Mouse (Mus musculus) layer of hippocampus, adult 2 months (tissue): Measurements from ENCODE around the gene Slc30a2. TPM values are rescaled to one million over a fixed set of nuclear protein-coding genes. Genes with fewer than 3 reads are reported as not detected.
A peak's percentile ranks its signal among the peaks of the same experiment; 100 is the strongest.
"Not testable (repeated sequence)": the region's sequence is repeated elsewhere in the genome, so short reads cannot be mapped to it uniquely, and the experiment has no call there.

Experiments used
- DNase-seq, 2 experiments: peaks; one replicate each; pipeline ENCODE4 v3.0.0; 2022; ENCODE audit warnings: low spot score in 2 of 2
- H3K27ac ChIP-seq: fragments of 200-600 bp; 2 replicates; pipeline ENCODE4 v1.8.1; 2022
- H3K4me3 ChIP-seq: fragments of 200-600 bp; 2 replicates; pipeline ENCODE4 v1.8.1; 2022; ENCODE audit warnings: mild to moderate bottlenecking
- CTCF ChIP-seq: fragments of 200-600 bp; conservative IDR thresholded peaks from 2 replicates; pipeline ENCODE4 v1.8.1; 2022; ENCODE audit warnings: antibody characterized with exemption, mild to moderate bottlenecking, moderate library complexity
- total RNA-seq, 2 experiments: library from RNA; stranded (reverse); gene quantifications; 2 replicates each; pipeline ENCODE4 v1.2.3; 2021

Gene Slc30a2
- total RNA-seq, 2 experiments from 2014 or later = not detected

- DNase-seq = no peak
- Histone ChIP-seq H3K27ac (no peak overlapping the region), H3K4me3 (no peak overlapping the region)
- no peak for TF ChIP-seq CTCF
Measured at GRCm38 (mm10) chr4:134374306-134374705, 31.3 kb downstream of the Slc30a2 start.

- Histone ChIP-seq H3K4me3 (no peak overlapping the region), H3K27ac (no peak overlapping the region)
- DNase-seq = no peak
- no peak for TF ChIP-seq CTCF
Measured at GRCm38 (mm10) chr4:134378089-134378615, 35.2 kb downstream of the Slc30a2 start.

- no peak for TF ChIP-seq CTCF
- no peak for DNase-seq
- Histone ChIP-seq H3K4me3 (no peak overlapping the region), H3K27ac (no peak overlapping the region)
Measured at GRCm38 (mm10) chr4:134379510-134379909, 36.5 kb downstream of the Slc30a2 start.

- not testable (repeated sequence) for DNase-seq, H3K27ac ChIP-seq, H3K4me3 ChIP-seq
Measured at GRCm38 (mm10) chr4:134383750-134384149, 40.8 kb downstream of the Slc30a2 start, which contains the start of gene Extl1. Gene Extl1 (minus strand): TSS chr4:134383850.

GRCm38 (mm10) chr4:134387268-134387667 is 44.3 kb downstream of the Slc30a2 start:
- TF ChIP-seq CTCF = peak; percentile 54

GRCm38 (mm10) chr4:134388397-134388796 is 45.4 kb downstream of the Slc30a2 start:
- Histone ChIP-seq H3K4me3 (no peak overlapping the region), H3K27ac (no peak overlapping the region)
- DNase-seq = peak in 1 of 2 experiments; percentile 62
- peak; percentile 88 for TF ChIP-seq CTCF

More at GRCm38 (mm10) chr4:134387268-134387667, 44.3 kb downstream of the Slc30a2 start:
- no peak for DNase-seq
- no peak overlapping the region for H3K27ac ChIP-seq
- H3K4me3 ChIP-seq = no peak overlapping the region

- DNase-seq = no peak
Measured at GRCm38 (mm10) chr4:134391636-134392035, 48.7 kb downstream of the Slc30a2 start.

GRCm38 (mm10) chr4:134392595-134392994 is 49.6 kb downstream of the Slc30a2 start:
- Histone ChIP-seq H3K4me3 (no peak overlapping the region), H3K27ac (no peak overlapping the region)
- no peak for TF ChIP-seq CTCF
- no peak for DNase-seq

More at GRCm38 (mm10) chr4:134391636-134392035, 48.7 kb downstream of the Slc30a2 start:
- Histone ChIP-seq H3K4me3 (no peak overlapping the region), H3K27ac (no peak overlapping the region)
- no peak for TF ChIP-seq CTCF

- TF ChIP-seq CTCF = peak; percentile 57
- no peak overlapping the region; the same call in 1 of the 2 replicates for H3K27ac ChIP-seq
- no peak overlapping the region for H3K4me3 ChIP-seq
- DNase-seq = no peak
Measured at GRCm38 (mm10) chr4:134393026-134393425, 50.0 kb downstream of the Slc30a2 start.

- Histone ChIP-seq H3K27ac (peak overlapping the region; percentile 86; the same call in 1 of the 2 replicates), H3K4me3 (no peak overlapping the region)
- no peak for TF ChIP-seq CTCF
- no peak for DNase-seq
Measured at GRCm38 (mm10) chr4:134395142-134395541, 52.2 kb downstream of the Slc30a2 start.

GRCm38 (mm10) chr4:134395977-134396825 is 53.2 kb downstream of the Slc30a2 start, which contains the start of gene Pafah2:
Gene Pafah2 (plus strand): TSS chr4:134396320.
- H3K27ac ChIP-seq = peak within 1 kb of the TSS; percentile 90
- peak within 1 kb of the TSS; percentile 71 for H3K4me3 ChIP-seq
- peak; percentile 96 for TF ChIP-seq CTCF
- DNase-seq = peak; percentile 96 to 98

- peak overlapping the region; percentile 90 for H3K27ac ChIP-seq
- peak; percentile 54 to 59 for DNase-seq
- TF ChIP-seq CTCF = peak; percentile 42
- peak overlapping the region; percentile 27 for H3K4me3 ChIP-seq
Measured at GRCm38 (mm10) chr4:134397121-134397520, 54.1 kb downstream of the Slc30a2 start.

GRCm38 (mm10) chr4:134397732-134398131 is 54.8 kb downstream of the Slc30a2 start:
- Histone ChIP-seq H3K27ac (peak overlapping the region; percentile 90), H3K4me3 (no peak overlapping the region)
- TF ChIP-seq CTCF = no peak
- no peak for DNase-seq

GRCm38 (mm10) chr4:134400206-134400605 is 57.2 kb downstream of the Slc30a2 start:
- TF ChIP-seq CTCF = no peak
- H3K4me3 ChIP-seq = no peak overlapping the region
- no peak for DNase-seq
- H3K27ac ChIP-seq = peak overlapping the region; percentile 94
